Mouse (Mus musculus) C2C12 (cell line): ENCODE measurements around the gene Rbm42. TPM values are rescaled to one million over a fixed set of nuclear protein-coding genes. Genes with fewer than 3 reads are reported as not detected.

Experiments used
- H3K27me3 ChIP-seq: one replicate; pipeline ENCODE4 v1.6.1; 2011; ENCODE audit not compliant: control insufficient read depth, insufficient read depth, insufficient read length
- H3K36me3 ChIP-seq: one replicate; pipeline ENCODE4 v1.6.1; 2011; ENCODE audit not compliant: control insufficient read depth, insufficient read depth
- H3K4me3 ChIP-seq: one replicate; pipeline ENCODE4 v1.5.1; 2011; ENCODE audit warnings: mild to moderate bottlenecking, control low read depth; ENCODE audit not compliant: poor library complexity, insufficient read depth, severe bottlenecking
- H3K79me2 ChIP-seq: one replicate; pipeline ENCODE4 v1.6.1; 2011; ENCODE audit not compliant: control insufficient read depth, insufficient read depth
- H3K79me3 ChIP-seq: one replicate; pipeline ENCODE4 v1.6.1; 2011; ENCODE audit warnings: low read depth, control low read depth
- H3ac ChIP-seq: one replicate; pipeline ENCODE3; 2011; ENCODE audit warnings: low read depth; ENCODE audit not compliant: control insufficient read depth, insufficient read length
- CEBPB ChIP-seq: IDR thresholded peaks from one replicate; pipeline ENCODE4 v1.6.1; 2011; ENCODE audit warnings: low read depth, mild to moderate bottlenecking, control low read depth, moderate library complexity
- CTCF ChIP-seq: IDR thresholded peaks from one replicate; pipeline ENCODE4 v1.5.1; 2011; ENCODE audit not compliant: control insufficient read depth, insufficient read depth, insufficient read length
- FOSL1 ChIP-seq: IDR thresholded peaks from one replicate; pipeline ENCODE4 v1.8.0; 2011; ENCODE audit warnings: mild to moderate bottlenecking, low read length; ENCODE audit not compliant: poor library complexity, insufficient read depth, severe bottlenecking
- MAX ChIP-seq: IDR thresholded peaks from one replicate; pipeline ENCODE4 v1.6.1; 2011; ENCODE audit warnings: mild to moderate bottlenecking, control low read depth
- MYOD1 ChIP-seq: IDR thresholded peaks from one replicate; pipeline ENCODE4 v1.6.1; 2011; ENCODE audit warnings: low read depth; ENCODE audit not compliant: control insufficient read depth, insufficient read length
- MYOG ChIP-seq: IDR thresholded peaks from one replicate; pipeline ENCODE4 v1.6.1; 2011; ENCODE audit not compliant: control insufficient read depth, insufficient read length; ENCODE audit errors: extremely low read depth
- USF1 ChIP-seq: IDR thresholded peaks from one replicate; pipeline ENCODE4 v1.6.1; 2011; ENCODE audit warnings: low read depth, mild to moderate bottlenecking, control low read depth, moderate library complexity
- polyA plus RNA-seq: library from polyadenylated mRNA; unstranded; fragments of >200 nt; fragmentation: generic; extraction: Trizol; gene quantifications from one replicate; pipeline ENCODE4 v1.2.1, GENCODE M21; 2012; ENCODE audit warnings: missing spikeins

The Rbm42 gene
- polyA plus RNA-seq, 1 experiment = 110 TPM

DNA sequence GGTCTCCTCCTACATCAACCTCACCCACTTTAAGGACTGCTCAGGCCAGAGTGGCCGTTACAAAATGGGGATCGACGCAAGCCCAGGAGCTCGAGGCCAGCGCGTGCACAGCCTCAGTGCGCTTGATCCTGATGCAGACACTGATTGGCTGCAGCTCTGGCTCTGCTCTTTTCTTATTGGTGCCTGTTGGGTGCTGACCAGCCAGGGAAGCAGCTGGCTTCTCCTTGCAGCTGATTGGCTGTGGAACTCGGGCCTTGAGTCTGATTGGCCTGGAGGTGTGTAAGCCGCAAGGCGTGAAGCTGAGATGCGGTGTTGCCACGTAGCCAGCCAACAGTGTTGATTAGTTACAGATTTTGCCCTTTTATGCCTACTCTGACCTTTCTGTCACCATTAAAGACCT is 51.3 kb downstream of the Rbm42 start, which contains the start of gene Zbtb32:
TSS of gene Zbtb32 (minus strand) at position 124 of the 400 bp plus-strand sequence.
- Histone ChIP-seq H3K79me2 (no peaks in the 10 kb centered on the region), H3K36me3 (no peaks in the 10 kb centered on the region), H3K79me3 (no peaks in the 10 kb centered on the region), H3ac (no peak within 1 kb of the TSS), H3K4me3 (no peak within 1 kb of the TSS), H3K27me3 (peaks cover 43% of the 10 kb centered on the region)
- TF ChIP-seq CTCF = no peak
- no peak for TF ChIP-seq CEBPB
- no peak for TF ChIP-seq MYOG
- no peak for TF ChIP-seq MAX
- no peak for TF ChIP-seq FOSL1
- no peak for TF ChIP-seq MYOD1
- no peak for TF ChIP-seq USF1

GRCm38 (mm10) chr7:30596811-30597210 is 53.3 kb downstream of the Rbm42 start:
- Histone ChIP-seq H3K27me3 (peaks cover 43% of the 10 kb centered on the region), H3ac (no peak overlapping the region), H3K4me3 (no peak overlapping the region)

DNA sequence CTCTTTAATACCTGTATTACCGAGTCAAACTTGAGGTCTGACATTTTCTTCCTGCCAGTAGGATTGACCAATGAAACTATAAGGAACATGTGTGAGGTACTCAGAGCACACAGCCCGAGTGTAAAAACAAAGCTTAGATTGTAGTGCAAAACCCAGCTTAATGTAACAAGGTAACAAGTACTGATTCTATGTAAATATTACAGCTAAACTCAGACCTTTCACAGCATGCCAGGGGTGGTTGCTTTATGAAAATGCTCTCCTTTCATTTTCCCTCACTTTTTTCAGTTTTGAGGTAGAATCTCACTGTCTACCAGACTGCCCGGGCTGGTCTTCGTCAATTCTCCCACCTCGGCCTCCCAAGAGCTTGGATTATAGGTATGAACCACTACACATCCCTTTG is 54.0 kb downstream of the Rbm42 start:
- no peak for TF ChIP-seq MYOG
- no peak for TF ChIP-seq CEBPB
- TF ChIP-seq FOSL1 = no peak
- TF ChIP-seq USF1 = no peak
- TF ChIP-seq MYOD1 = no peak
- TF ChIP-seq CTCF = no peak
- no peak for TF ChIP-seq MAX
- Histone ChIP-seq H3K36me3 (no peaks in the 10 kb centered on the region), H3K4me3 (no peak overlapping the region), H3K79me2 (no peaks in the 10 kb centered on the region), H3K79me3 (no peaks in the 10 kb centered on the region), H3K27me3 (peaks cover 43% of the 10 kb centered on the region), H3ac (no peak overlapping the region)

More at GRCm38 (mm10) chr7:30596811-30597210, 53.3 kb downstream of the Rbm42 start:
- no peaks in the 10 kb centered on the region for H3K36me3 ChIP-seq
- no peaks in the 10 kb centered on the region for H3K79me3 ChIP-seq
- no peaks in the 10 kb centered on the region for H3K79me2 ChIP-seq
- no peak for TF ChIP-seq USF1
- TF ChIP-seq MAX = no peak
- no peak for TF ChIP-seq CEBPB
- TF ChIP-seq FOSL1 = no peak
- TF ChIP-seq MYOG = no peak

GRCm38 (mm10) chr7:30594510-30595024 is 55.5 kb downstream of the Rbm42 start:
- TF ChIP-seq MYOD1 (no peak), MYOG (no peak), FOSL1 (no peak), CTCF (no peak), USF1 (no peak), MAX (no peak), CEBPB (no peak)
- Histone ChIP-seq H3ac (no peak overlapping the region), H3K4me3 (no peak overlapping the region), H3K27me3 (peaks cover 37% of the 10 kb centered on the region), H3K79me2 (no peaks in the 10 kb centered on the region), H3K79me3 (no peaks in the 10 kb centered on the region), H3K36me3 (no peaks in the 10 kb centered on the region)

- Histone ChIP-seq H3ac (no peak overlapping the region), H3K36me3 (no peaks in the 10 kb centered on the region), H3K79me3 (no peaks in the 10 kb centered on the region), H3K79me2 (no peaks in the 10 kb centered on the region), H3K4me3 (no peak overlapping the region), H3K27me3 (peaks cover 33% of the 10 kb centered on the region)
- no peak for TF ChIP-seq MAX
- TF ChIP-seq MYOG = no peak
- no peak for TF ChIP-seq USF1
These were observed 56.3 kb downstream of the Rbm42 start for GRCm38 (mm10) chr7:30593579-30594509.

GRCm38 (mm10) chr7:30592772-30593423 is 57.2 kb downstream of the Rbm42 start:
- no peak overlapping the region for H3ac ChIP-seq
- H3K79me2 ChIP-seq = peaks cover 6% of the 10 kb centered on the region
- H3K27me3 ChIP-seq = peaks cover 24% of the 10 kb centered on the region

More at GRCm38 (mm10) chr7:30592772-30593423, 57.2 kb downstream of the Rbm42 start:
- TF ChIP-seq MAX (no peak), CTCF (no peak), CEBPB (no peak), FOSL1 (no peak), MYOG (no peak), MYOD1 (no peak), USF1 (no peak)
- Histone ChIP-seq H3K36me3 (no peaks in the 10 kb centered on the region), H3K79me3 (peaks cover 3% of the 10 kb centered on the region), H3K4me3 (no peak overlapping the region)
